Mouse (Mus musculus) midbrain, embryonic 14.5 days (tissue): Measurements from ENCODE around the gene Ccr9. TPM values are rescaled to one million over a fixed set of nuclear protein-coding genes. Genes with fewer than 3 reads are reported as not detected.
A peak's percentile ranks its signal among the peaks of the same experiment; 100 is the strongest.
"Not testable (repeated sequence)": the region's sequence is repeated elsewhere in the genome, so short reads cannot be mapped to it uniquely, and the experiment has no call there.

Experiments
- ATAC-seq: fragments of 200-750 bp; cut with Nextera tagmentation; 2 replicates; pipeline ENCODE4 v1.8.0; 2017; ENCODE audit warnings: moderate number of reproducible peaks, moderate library complexity; ENCODE audit not compliant: low FRiP score, low TSS enrichment
- DNase-seq: peaks from one replicate; pipeline ENCODE4 v3.0.0-alpha.2; 2015
- H3K27ac ChIP-seq: fragments of 300-500 bp; sonication (generic); replicated peaks from 2 replicates; pipeline ENCODE4 v1.5.1; 2014; ENCODE audit warnings: mild to moderate bottlenecking, low read depth, low read length, moderate library complexity
- H3K27me3 ChIP-seq: fragments of 300-500 bp; sonication (generic); 2 replicates; pipeline ENCODE4 v1.6.1; 2014; ENCODE audit warnings: low read length, control low read depth, mixed read lengths; ENCODE audit not compliant: control insufficient read depth, insufficient read depth
- H3K36me3 ChIP-seq: fragments of 300-500 bp; sonication (generic); 2 replicates; pipeline ENCODE4 v1.6.1; 2014; ENCODE audit warnings: low read length, control low read depth; ENCODE audit not compliant: control insufficient read depth, insufficient read depth
- H3K4me1 ChIP-seq: fragments of 300-500 bp; sonication (generic); 2 replicates; pipeline ENCODE4 v1.6.1; 2014; ENCODE audit warnings: mild to moderate bottlenecking, antibody characterized with exemption, low read length, control low read depth; ENCODE audit not compliant: control insufficient read depth, insufficient read depth
- H3K4me2 ChIP-seq: fragments of 300-500 bp; sonication (generic); 2 replicates; pipeline ENCODE4 v1.6.1; 2014; ENCODE audit warnings: mild to moderate bottlenecking, low read length, moderate library complexity
- H3K4me3 ChIP-seq: fragments of 300-500 bp; sonication (generic); replicated peaks from 2 replicates; pipeline ENCODE4 v1.5.1; 2014; ENCODE audit warnings: low read depth, low read length
- H3K9ac ChIP-seq: fragments of 300-500 bp; sonication (generic); replicated peaks from 2 replicates; pipeline ENCODE4 v1.6.1; 2014; ENCODE audit warnings: mild to moderate bottlenecking, low read length, moderate library complexity
- H3K9me3 ChIP-seq: fragments of 300-500 bp; sonication (generic); 2 replicates; pipeline ENCODE4 v1.6.1; 2016; ENCODE audit warnings: low read length, control low read depth, mixed read lengths; ENCODE audit not compliant: control insufficient read depth
- WGBS: fragments of 180-500 bp; shearing (Covaris S2); extraction: QIAGEN DNeasy Blood & Tissue Kit; methylation state at CpG from one replicate; pipeline ENCODE4 v1.1.7; 2014; 5-methylcytosine and 5-hydroxymethylcytosine counted together
- polyA plus RNA-seq: library from polyadenylated mRNA; unstranded; fragments of >200 nt; fragmentation: Nextera tagmentation; extraction: Ambion mirVana; gene quantifications from 2 replicates; pipeline ENCODE4 v1.2.1, GENCODE M21; 2014

Gene Ccr9
- polyA plus RNA-seq, 1 experiment from 2014 or later = 0.51 TPM

GRCm38 (mm10) chr9:123760806-123761205 lies 82.6 kb downstream of the Ccr9 start:
- ATAC-seq (no peak), DNase-seq (no peak)
- H3K27me3 ChIP-seq = no peaks in the 10 kb centered on the region
- no peak overlapping the region for H3K27ac ChIP-seq
- no peaks in the 10 kb centered on the region for H3K9me3 ChIP-seq
- 90% methylated on average over 3 of the region's 3 CpGs for WGBS
- no peak overlapping the region for H3K4me2 ChIP-seq
- no peaks in the 10 kb centered on the region for H3K4me1 ChIP-seq
- no peak overlapping the region for H3K4me3 ChIP-seq
- no peaks in the 10 kb centered on the region for H3K36me3 ChIP-seq
- no peak overlapping the region for H3K9ac ChIP-seq

- ATAC-seq (no peak), DNase-seq (no peak)
- Histone ChIP-seq H3K9ac (no peak overlapping the region), H3K4me2 (no peak overlapping the region), H3K27me3 (no peaks in the 10 kb centered on the region), H3K4me1 (no peaks in the 10 kb centered on the region), H3K9me3 (no peaks in the 10 kb centered on the region), H3K27ac (no peak overlapping the region), H3K4me3 (no peak overlapping the region), H3K36me3 (no peaks in the 10 kb centered on the region)
- WGBS = 95% methylated on average over 4 of the region's 4 CpGs
Measured at GRCm38 (mm10) chr9:123762886-123763285, 84.6 kb downstream of the Ccr9 start.

- Histone ChIP-seq H3K36me3 (no peaks in the 10 kb centered on the region), H3K4me1 (no peaks in the 10 kb centered on the region), H3K4me3 (no peak overlapping the region), H3K27me3 (no peaks in the 10 kb centered on the region), H3K27ac (no peak overlapping the region), H3K9me3 (no peaks in the 10 kb centered on the region), H3K9ac (no peak overlapping the region), H3K4me2 (no peak overlapping the region)
- DNase-seq (no peak), ATAC-seq (no peak)
- 82% methylated on average over 3 of the region's 3 CpGs for WGBS
Measured at GRCm38 (mm10) chr9:123763771-123764170, 85.5 kb downstream of the Ccr9 start.

GRCm38 (mm10) chr9:123766996-123767395 lies 88.8 kb downstream of the Ccr9 start:
- Histone ChIP-seq H3K36me3 (no peaks in the 10 kb centered on the region), H3K4me3 (no peak overlapping the region), H3K27me3 (no peaks in the 10 kb centered on the region), H3K27ac (no peak overlapping the region), H3K4me1 (no peaks in the 10 kb centered on the region), H3K4me2 (no peak overlapping the region), H3K9me3 (no peaks in the 10 kb centered on the region), H3K9ac (no peak overlapping the region)
- 88% methylated on average over 3 of the region's 3 CpGs for WGBS
- DNase-seq (no peak), ATAC-seq (no peak)

GRCm38 (mm10) chr9:123768443-123768842 lies 90.2 kb downstream of the Ccr9 start:
- no peak for ATAC-seq
- WGBS = 78% methylated on average over 1 of the region's 1 CpGs
- no peak overlapping the region for H3K27ac ChIP-seq

GRCm38 (mm10) chr9:123769532-123769931 lies 91.3 kb downstream of the Ccr9 start:
- Histone ChIP-seq H3K9ac (no peak overlapping the region), H3K9me3 (no peaks in the 10 kb centered on the region), H3K27ac (no peak overlapping the region), H3K4me1 (no peaks in the 10 kb centered on the region), H3K36me3 (no peaks in the 10 kb centered on the region), H3K4me2 (no peak overlapping the region), H3K4me3 (no peak overlapping the region), H3K27me3 (no peaks in the 10 kb centered on the region)
- DNase-seq (no peak), ATAC-seq (no peak)
- WGBS = 75% methylated on average over 6 of the region's 6 CpGs

More at GRCm38 (mm10) chr9:123768443-123768842, 90.2 kb downstream of the Ccr9 start:
- Histone ChIP-seq H3K36me3 (no peaks in the 10 kb centered on the region), H3K27me3 (no peaks in the 10 kb centered on the region), H3K9me3 (no peaks in the 10 kb centered on the region), H3K4me1 (no peaks in the 10 kb centered on the region), H3K9ac (no peak overlapping the region), H3K4me2 (no peak overlapping the region), H3K4me3 (no peak overlapping the region)
- DNase-seq = no peak

GRCm38 (mm10) chr9:123773299-123773698 lies 95.1 kb downstream of the Ccr9 start:
- H3K36me3 ChIP-seq = not testable (repeated sequence)

GRCm38 (mm10) chr9:123788855-123789529 lies 110.8 kb downstream of the Ccr9 start:
- no peak overlapping the region for H3K4me3 ChIP-seq
- H3K4me1 ChIP-seq = no peaks in the 10 kb centered on the region
- peaks cover 2% of the 10 kb centered on the region; the same call in 1 of the 2 replicates for H3K9me3 ChIP-seq
- H3K27me3 ChIP-seq = no peaks in the 10 kb centered on the region
- H3K27ac ChIP-seq = no peak overlapping the region
- 90% methylated on average over 4 of the region's 4 CpGs for WGBS
- H3K9ac ChIP-seq = no peak overlapping the region
- ATAC-seq (no peak), DNase-seq (no peak)
- H3K4me2 ChIP-seq = no peak overlapping the region
- peaks cover 23% of the 10 kb centered on the region for H3K36me3 ChIP-seq

More at GRCm38 (mm10) chr9:123773299-123773698, 95.1 kb downstream of the Ccr9 start:
- WGBS = 37% methylated on average over 2 of the region's 2 CpGs
- not testable (repeated sequence) for H3K9ac ChIP-seq, H3K4me2 ChIP-seq, H3K4me3 ChIP-seq, H3K4me1 ChIP-seq, ATAC-seq, H3K27me3 ChIP-seq, H3K27ac ChIP-seq, H3K9me3 ChIP-seq
- DNase-seq = peak; percentile 5

- no peaks in the 10 kb centered on the region for H3K27me3 ChIP-seq
- ATAC-seq (no peak; the same call in 1 of the 2 replicates), DNase-seq (peak; percentile 70)
- 80% methylated on average over 3 of the region's 3 CpGs for WGBS
- no peak overlapping the region for H3K4me2 ChIP-seq
- H3K9me3 ChIP-seq = no peaks in the 10 kb centered on the region
- peaks cover 40% of the 10 kb centered on the region for H3K36me3 ChIP-seq
- no peak overlapping the region for H3K27ac ChIP-seq
- H3K4me3 ChIP-seq = no peak overlapping the region
- H3K9ac ChIP-seq = no peak overlapping the region
- no peaks in the 10 kb centered on the region for H3K4me1 ChIP-seq
Measured at GRCm38 (mm10) chr9:123796174-123796573, 117.9 kb downstream of the Ccr9 start.
